Mouse (Mus musculus) kidney, embryonic 16.5 days (tissue): ENCODE results near the gene Junb. TPM values are rescaled to one million over a fixed set of nuclear protein-coding genes. Genes with fewer than 3 reads are reported as not detected.

Experiments used
- ATAC-seq: fragments of 200-750 bp; cut with Nextera tagmentation; 2 replicates; pipeline ENCODE4 v1.8.0; 2017; ENCODE audit warnings: moderate TSS enrichment; ENCODE audit not compliant: low FRiP score, low TSS enrichment
- H3K27ac ChIP-seq: fragments of 300-500 bp; sonication (generic); 2 replicates; pipeline ENCODE4 v1.5.1; 2014; ENCODE audit warnings: low read length
- H3K27me3 ChIP-seq: fragments of 300-500 bp; sonication (generic); 2 replicates; pipeline ENCODE4 v1.6.1; 2014; ENCODE audit warnings: low read length, control low read depth, mixed read lengths; ENCODE audit not compliant: insufficient read depth
- H3K36me3 ChIP-seq: fragments of 300-500 bp; sonication (generic); 2 replicates; pipeline ENCODE4 v1.6.1; 2014; ENCODE audit warnings: low read length, control low read depth, mixed read lengths; ENCODE audit not compliant: insufficient read depth
- H3K4me1 ChIP-seq: fragments of 300-500 bp; sonication (generic); 2 replicates; pipeline ENCODE4 v1.6.1; 2014; ENCODE audit warnings: low read length, control low read depth, mixed read lengths; ENCODE audit not compliant: insufficient read depth
- H3K4me2 ChIP-seq: fragments of 300-500 bp; sonication (generic); replicated peaks from 2 replicates; pipeline ENCODE4 v1.6.1; 2014; ENCODE audit warnings: low read depth, low read length
- H3K4me3 ChIP-seq: fragments of 300-500 bp; sonication (generic); 2 replicates; pipeline ENCODE4 v1.5.1; 2014; ENCODE audit warnings: mild to moderate bottlenecking, low read length
- H3K9ac ChIP-seq: fragments of 300-500 bp; sonication (generic); replicated peaks from 2 replicates; pipeline ENCODE4 v1.6.1; 2014; ENCODE audit warnings: low read length
- H3K9me3 ChIP-seq: fragments of 300-500 bp; sonication (generic); 2 replicates; pipeline ENCODE4 v1.6.1; 2016; ENCODE audit warnings: low read length, control low read depth
- WGBS: fragments of 180-500 bp; shearing (Covaris S2); extraction: QIAGEN DNeasy Blood & Tissue Kit; methylation state at CpG from one replicate; pipeline ENCODE4 v1.1.7; 2014; 5-methylcytosine and 5-hydroxymethylcytosine counted together
- polyA plus RNA-seq: library from polyadenylated mRNA; unstranded; fragments of >200 nt; fragmentation: Nextera tagmentation; extraction: Ambion mirVana; gene quantifications from 2 replicates; pipeline ENCODE4 v1.2.1, GENCODE M21; 2015

Junb gene
- polyA plus RNA-seq, 1 experiment from 2014 or later: 11.7 TPM

- Histone ChIP-seq H3K27ac (no peak within 1 kb of the TSS), H3K9me3 (no peaks in the 10 kb centered on the region), H3K4me3 (peak within 1 kb of the TSS; percentile 35), H3K36me3 (peaks cover 17% of the 10 kb centered on the region), H3K4me2 (peak within 1 kb of the TSS; percentile 59), H3K9ac (peak within 1 kb of the TSS; percentile 40; the same call in 1 of the 2 replicates), H3K4me1 (no peaks in the 10 kb centered on the region), H3K27me3 (peaks cover 28% of the 10 kb centered on the region)
- 43% methylated on average over 2 of the region's 2 CpGs for WGBS
- ATAC-seq: no peak
Measured at GRCm38 (mm10) chr8:85014431-85014830, 35.9 kb upstream of the Junb start, which contains the start of gene Best2. Best2 (minus strand) TSS chr8:85014531.

GRCm38 (mm10) chr8:85013230-85013840 is 34.8 kb upstream of the Junb start:
- H3K27ac ChIP-seq: no peak overlapping the region
- H3K4me1 ChIP-seq: no peaks in the 10 kb centered on the region
- peak overlapping the region; percentile 35 for H3K4me3 ChIP-seq
- 6% methylated on average over 26 of the region's 26 CpGs for WGBS
- peaks cover 8% of the 10 kb centered on the region for H3K36me3 ChIP-seq
- peak overlapping the region; percentile 40; the same call in 1 of the 2 replicates for H3K9ac ChIP-seq
- peak overlapping the region; percentile 59 for H3K4me2 ChIP-seq
- no peaks in the 10 kb centered on the region for H3K9me3 ChIP-seq
- H3K27me3 ChIP-seq: peaks cover 28% of the 10 kb centered on the region
- ATAC-seq: peak; percentile 72

- Histone ChIP-seq H3K4me2 (no peak overlapping the region), H3K27me3 (peaks cover 36% of the 10 kb centered on the region), H3K9ac (no peak overlapping the region), H3K4me1 (no peaks in the 10 kb centered on the region), H3K36me3 (no peaks in the 10 kb centered on the region), H3K4me3 (no peak overlapping the region), H3K9me3 (no peaks in the 10 kb centered on the region), H3K27ac (no peak overlapping the region)
- 11% methylated on average over 28 of the region's 28 CpGs for WGBS
- ATAC-seq: no peak; the same call in 1 of the 2 replicates
Measured at GRCm38 (mm10) chr8:85011242-85011641, 32.7 kb upstream of the Junb start.

- no peak for ATAC-seq
- Histone ChIP-seq H3K4me2 (no peak overlapping the region), H3K9me3 (no peaks in the 10 kb centered on the region), H3K9ac (peak overlapping the region; percentile 25; the same call in 1 of the 2 replicates), H3K4me1 (no peaks in the 10 kb centered on the region), H3K4me3 (0 out of 2 replicates have a peak overlapping the region, but pooled peaks have one; percentile 3), H3K27ac (no peak overlapping the region), H3K36me3 (no peaks in the 10 kb centered on the region), H3K27me3 (peaks cover 23% of the 10 kb centered on the region)
- WGBS: 10% methylated on average over 25 of the region's 25 CpGs
Measured at GRCm38 (mm10) chr8:85007686-85008085, 29.2 kb upstream of the Junb start.

- ATAC-seq: peak; percentile 76
- Histone ChIP-seq H3K27ac (no peak overlapping the region), H3K9me3 (no peaks in the 10 kb centered on the region), H3K9ac (0 out of 2 replicates have a peak overlapping the region, but pooled peaks have one; percentile 13), H3K4me3 (no peak overlapping the region), H3K4me1 (peaks cover 6% of the 10 kb centered on the region), H3K4me2 (0 out of 2 replicates have a peak overlapping the region, but pooled peaks have one; percentile 10), H3K27me3 (no peaks in the 10 kb centered on the region), H3K36me3 (0 out of 2 replicates have a peak, but pooled peaks cover 4% of the 10 kb centered on the region)
- 8% methylated on average over 19 of the region's 19 CpGs for WGBS
Measured at GRCm38 (mm10) chr8:84997649-84998295, 19.3 kb upstream of the Junb start.

GRCm38 (mm10) chr8:84996978-84997377 is 18.5 kb upstream of the Junb start:
- H3K9ac ChIP-seq: no peak overlapping the region
- H3K36me3 ChIP-seq: 0 out of 2 replicates have a peak, but pooled peaks cover 4% of the 10 kb centered on the region
- no peak for ATAC-seq
- WGBS: 83% methylated on average over 5 of the region's 5 CpGs
- no peak overlapping the region for H3K4me3 ChIP-seq
- H3K27ac ChIP-seq: no peak overlapping the region
- H3K4me1 ChIP-seq: peaks cover 6% of the 10 kb centered on the region
- no peak overlapping the region for H3K4me2 ChIP-seq
- H3K9me3 ChIP-seq: no peaks in the 10 kb centered on the region
- H3K27me3 ChIP-seq: no peaks in the 10 kb centered on the region

- ATAC-seq: no peak
- H3K4me3 ChIP-seq: no peak overlapping the region
- no peak overlapping the region for H3K9ac ChIP-seq
- no peaks in the 10 kb centered on the region for H3K27me3 ChIP-seq
- H3K9me3 ChIP-seq: no peaks in the 10 kb centered on the region
- H3K4me1 ChIP-seq: peaks cover 12% of the 10 kb centered on the region
- H3K4me2 ChIP-seq: no peak overlapping the region
- H3K36me3 ChIP-seq: no peaks in the 10 kb centered on the region
- no peak overlapping the region for H3K27ac ChIP-seq
- 19% methylated on average over 25 of the region's 25 CpGs for WGBS
Measured at GRCm38 (mm10) chr8:84995680-84996079, 17.2 kb upstream of the Junb start.

- Histone ChIP-seq H3K9ac (no peak overlapping the region), H3K27me3 (no peaks in the 10 kb centered on the region), H3K4me2 (no peak overlapping the region), H3K36me3 (no peaks in the 10 kb centered on the region), H3K9me3 (no peaks in the 10 kb centered on the region), H3K4me3 (no peak overlapping the region), H3K4me1 (peaks cover 16% of the 10 kb centered on the region), H3K27ac (no peak overlapping the region)
- no peak for ATAC-seq
- 93% methylated on average over 9 of the region's 9 CpGs for WGBS
Measured at GRCm38 (mm10) chr8:84994375-84994774, 15.9 kb upstream of the Junb start.

- Histone ChIP-seq H3K4me3 (peak overlapping the region; percentile 65), H3K4me1 (peaks cover 23% of the 10 kb centered on the region), H3K27ac (peak overlapping the region; percentile 93), H3K4me2 (peak overlapping the region; percentile 96), H3K9me3 (no peaks in the 10 kb centered on the region), H3K27me3 (no peaks in the 10 kb centered on the region), H3K36me3 (no peaks in the 10 kb centered on the region), H3K9ac (peak overlapping the region; percentile 87)
- WGBS: 2% methylated on average over 15 of the region's 15 CpGs
- peak; percentile 66 for ATAC-seq
Measured at GRCm38 (mm10) chr8:84990836-84991235, 12.3 kb upstream of the Junb start.

GRCm38 (mm10) chr8:84990349-84990748 is 11.8 kb upstream of the Junb start, which contains the start of gene Hook2:
Hook2 (plus strand) TSS chr8:84990603.
- WGBS: 0% methylated on average over 28 of the region's 28 CpGs
- H3K4me1 ChIP-seq: peaks cover 26% of the 10 kb centered on the region
- ATAC-seq: peak; percentile 92
- H3K4me2 ChIP-seq: peak within 1 kb of the TSS; percentile 96
- H3K9me3 ChIP-seq: no peaks in the 10 kb centered on the region
- H3K27me3 ChIP-seq: no peaks in the 10 kb centered on the region
- H3K4me3 ChIP-seq: peak within 1 kb of the TSS; percentile 65
- peak within 1 kb of the TSS; percentile 93 for H3K27ac ChIP-seq
- H3K36me3 ChIP-seq: no peaks in the 10 kb centered on the region
- peak within 1 kb of the TSS; percentile 87 for H3K9ac ChIP-seq
